Mouse (Mus musculus) heart, postnatal 14 days (tissue): ENCODE measurements at regions not wholly inside any gene's neighbourhood (a gene's known extent, or its start where the extent isn't known, plus 50 kb on each side); places are given as distances from the start of the nearest gene placed in this dataset.
"Not testable (repeated sequence)": the region's sequence is repeated elsewhere in the genome, so short reads cannot be mapped to it uniquely, and the experiment has no call there.

ENCODE experiments used
- DNase-seq, 2 experiments: peaks; one replicate each; pipeline ENCODE4 v3.0.0; 2021 to 2022
- intact Hi-C: fragments of 180-260 bp; cut with DNase I; formaldehyde crosslinking; loops from one replicate; pipeline ENCODE4 v1.15.1; 2025

DNA sequence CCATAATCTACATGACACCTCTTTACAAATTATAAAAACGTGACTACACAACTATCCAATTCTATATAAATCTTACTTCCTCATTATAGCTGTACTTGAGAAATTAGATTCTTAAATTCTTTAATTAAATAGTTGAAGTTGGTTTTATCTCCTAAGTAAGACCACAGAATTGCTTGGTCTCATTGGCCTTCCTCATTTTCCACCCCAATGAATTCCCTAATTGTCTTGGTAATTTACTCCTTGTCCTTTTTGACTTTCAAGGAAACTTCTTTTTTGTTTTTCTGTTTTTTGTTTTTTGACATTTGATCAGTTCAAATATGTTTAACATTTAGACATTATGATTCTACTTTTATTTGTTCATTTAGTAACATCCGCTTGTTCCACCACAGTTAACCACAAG, 1591.7 kb upstream of the Pcdh20 start:
- no peak for DNase-seq
- intact Hi-C loops = no loop called here

DNA sequence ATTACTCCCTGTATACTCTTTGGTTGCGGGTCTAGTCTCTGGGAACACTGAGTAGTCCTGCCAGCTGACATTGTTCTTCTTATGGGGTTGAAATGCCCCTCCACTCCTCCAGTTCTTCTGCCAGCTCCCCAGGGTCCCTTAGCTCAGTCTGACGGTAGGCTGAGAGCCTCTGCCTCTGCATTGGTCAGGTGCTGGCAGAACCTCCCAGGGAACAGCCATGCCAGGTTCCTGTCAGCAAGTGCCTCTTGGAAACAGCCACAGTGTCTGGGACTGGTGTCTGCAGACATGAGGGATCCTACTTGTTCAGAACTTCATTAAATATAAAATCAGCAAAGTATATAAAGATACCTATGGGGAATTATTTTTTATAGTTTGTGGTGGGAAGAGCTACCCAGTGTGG, 1578.6 kb upstream of the Pcdh20 start:
- intact Hi-C loops = no loop called here
- DNase-seq = peak; percentile 32 to 65

DNA sequence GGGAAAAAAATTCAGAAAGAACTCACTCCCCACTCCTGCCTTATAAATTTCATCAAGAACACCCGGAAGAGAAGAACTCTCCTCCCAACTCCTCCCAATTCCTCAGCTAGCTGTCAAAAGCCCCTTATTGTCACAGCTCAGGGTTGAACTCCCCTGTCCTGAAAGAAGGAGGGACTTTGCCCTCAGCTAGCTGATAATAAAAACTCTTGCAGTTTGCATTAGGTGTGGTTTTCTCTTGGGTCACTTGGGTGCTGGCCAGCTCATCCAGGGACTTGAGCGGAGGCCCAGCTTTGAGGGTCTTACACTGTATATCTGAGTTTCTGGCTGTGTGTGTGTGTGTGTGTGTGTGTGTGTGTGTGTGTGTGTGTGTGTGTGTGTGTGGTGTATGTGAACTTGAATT, 1577.6 kb upstream of the Pcdh20 start:
- intact Hi-C loops, DNase-seq: not testable (repeated sequence)
